Comparison of ENCODE assay signal across 9 mouse cellular contexts in the genomic region with DNA sequence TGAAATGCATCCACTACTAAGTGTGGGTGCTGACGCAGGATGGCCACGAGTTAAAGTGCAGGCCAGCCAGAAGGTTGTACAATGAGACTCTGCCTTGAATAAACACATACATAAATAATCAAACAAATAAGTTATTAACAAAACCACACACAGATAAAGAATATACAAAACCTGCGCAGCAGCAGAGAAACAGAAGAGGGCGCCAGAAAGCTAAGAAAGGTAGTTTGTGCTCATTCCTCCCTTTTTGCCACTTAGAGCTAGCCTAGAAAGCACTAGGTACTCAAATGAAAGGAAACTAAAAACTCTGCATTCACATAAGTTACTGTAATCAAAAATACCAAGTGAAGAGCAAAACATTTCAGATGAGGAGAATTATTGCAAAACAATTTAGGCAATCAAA. TPM values are rescaled to one million over a fixed set of nuclear protein-coding genes. Genes with fewer than 3 reads are reported as not detected.
DNase-seq lines count a peak whose midpoint lies in the region; ATAC-seq and TF ChIP-seq lines count a peak whose summit lies in the region.
"Had no signal": no experiment of that assay in that cellular context is flagged by ENCODE, and none has a peak within 500 bp of the region (broad histone marks: within the 10 kb centered on the region; RNA-seq: fewer than 3 reads in every experiment).

No protein-coding gene starts in this region.

- H3K9me3 ChIP-seq in forebrain, embryonic 14.5 days (replicated peaks; ENCODE audit: control insufficient read depth, low read length): no peaks in the 10 kb centered on the region
- peaks cover 8% of the 10 kb centered on the region; the same call in 1 of the 2 replicates for H3K9me3 ChIP-seq in forebrain, embryonic 13.5 days (replicated peaks)
- no peaks in the 10 kb centered on the region for H3K9me3 ChIP-seq in liver, embryonic 13.5 days (replicated peaks)
- H3K9me3 ChIP-seq: hindbrain, embryonic 15.5 days had no signal

- H3K4me1 ChIP-seq in forebrain, embryonic 14.5 days (ENCODE audit: control insufficient read depth, insufficient read depth, low read length): no peaks in the 10 kb centered on the region
- H3K4me1 ChIP-seq in forebrain, embryonic 13.5 days: no peaks in the 10 kb centered on the region
- H3K4me1 ChIP-seq in spleen, adult 2 months (ENCODE audit: control insufficient read depth, insufficient read depth, insufficient read length): no peaks in the 10 kb centered on the region
- H3K4me1 ChIP-seq in liver, embryonic 13.5 days (replicated peaks): no peaks in the 10 kb centered on the region
- H3K4me1 ChIP-seq: hindbrain, embryonic 15.5 days had no signal

- no peaks in the 10 kb centered on the region for H3K27me3 ChIP-seq in forebrain, embryonic 14.5 days (replicated peaks; ENCODE audit: control insufficient read depth, insufficient read depth, low read length)
- H3K27me3 ChIP-seq in forebrain, embryonic 13.5 days: no peaks in the 10 kb centered on the region
- H3K27me3 ChIP-seq in spleen, adult 2 months (ENCODE audit: control insufficient read depth, insufficient read depth, low read length): no peaks in the 10 kb centered on the region
- H3K27me3 ChIP-seq in liver, embryonic 13.5 days: no peaks in the 10 kb centered on the region
- H3K27me3 ChIP-seq: hindbrain, embryonic 15.5 days had no signal

- WGBS in forebrain, embryonic 14.5 days: 16% methylated on average over 4 of the region's 4 CpGs
- 31% methylated on average over 4 of the region's 4 CpGs for WGBS in forebrain, embryonic 13.5 days
- WGBS in spleen, adult 2 months: 27% methylated on average over 4 of the region's 4 CpGs
- 21% methylated on average over 4 of the region's 4 CpGs for WGBS in liver, embryonic 13.5 days (ENCODE audit: insufficient replicate concordance)

- no peaks in the 10 kb centered on the region for H3K36me3 ChIP-seq in forebrain, embryonic 14.5 days (ENCODE audit: control insufficient read depth, insufficient read depth, low read length)
- H3K36me3 ChIP-seq in forebrain, embryonic 13.5 days (ENCODE audit: poor library complexity, severe bottlenecking): no peaks in the 10 kb centered on the region
- H3K36me3 ChIP-seq in spleen, adult 2 months (ENCODE audit: control insufficient read depth, insufficient read depth, low read length): no peaks in the 10 kb centered on the region
- no peaks in the 10 kb centered on the region for H3K36me3 ChIP-seq in liver, embryonic 13.5 days
- H3K36me3 ChIP-seq: hindbrain, embryonic 15.5 days had no signal

- no peak overlapping the region for H3K4me2 ChIP-seq in forebrain, embryonic 14.5 days (ENCODE audit: low read length)
- H3K4me2 ChIP-seq in forebrain, embryonic 13.5 days: no peak overlapping the region
- no peak overlapping the region for H3K4me2 ChIP-seq in liver, embryonic 13.5 days
- H3K4me2 ChIP-seq: hindbrain, embryonic 15.5 days had no signal

- peak; percentile 75 for DNase-seq in forebrain, embryonic 14.5 days (ENCODE audit: low spot score)
- DNase-seq in spleen, adult 2 months (ENCODE audit: low read depth in 1 of 2, low spot score in 2 of 2): peak; percentile 26 to 50
- no peak for DNase-seq in spleen, adult 12 weeks (ENCODE audit: low spot score)
- DNase-seq in cerebellum, postnatal 10 days: peak; percentile 64 to 76
- DNase-seq in induced T-regulatory cell, adult 2 months (ENCODE audit: low read depth): peak; percentile 76
- DNase-seq in liver, embryonic 13.5 days: peak; percentile 8
- peak; percentile 52 for DNase-seq in right cerebral cortex, adult 18-20 months

- no peak for TF ChIP-seq POLR2A in spleen, adult 2 months (IDR thresholded peaks at IDR 0.05; ENCODE audit: low read depth, low read length)

- ATAC-seq in forebrain, embryonic 14.5 days: peak; percentile 37; the same call in 1 of the 2 replicates
- ATAC-seq in forebrain, embryonic 13.5 days: no peak
- ATAC-seq in liver, embryonic 13.5 days (ENCODE audit: low read depth): no peak

- no peak overlapping the region for H3K4me3 ChIP-seq in forebrain, embryonic 14.5 days (ENCODE audit: low read depth, low read length)
- H3K4me3 ChIP-seq in forebrain, embryonic 13.5 days: no peak overlapping the region
- H3K4me3 ChIP-seq in spleen, adult 2 months (ENCODE audit: extremely low read depth, insufficient read depth, insufficient read length): no peak overlapping the region
- H3K4me3 ChIP-seq in liver, embryonic 13.5 days (replicated peaks): no peak overlapping the region
- H3K4me3 ChIP-seq: hindbrain, embryonic 15.5 days had no signal

- H3K27ac ChIP-seq in forebrain, embryonic 14.5 days (ENCODE audit: low read depth, low read length): no peak overlapping the region
- no peak overlapping the region for H3K27ac ChIP-seq in forebrain, embryonic 13.5 days
- H3K27ac ChIP-seq in spleen, adult 2 months (ENCODE audit: insufficient read depth, low read length): no peak overlapping the region
- H3K27ac ChIP-seq in liver, embryonic 13.5 days: no peak overlapping the region
- H3K27ac ChIP-seq: hindbrain, embryonic 15.5 days had no signal

- TF ChIP-seq CTCF in spleen, adult 2 months (IDR thresholded peaks at IDR 0.05; ENCODE audit: extremely low read depth, insufficient read depth, insufficient read length, insufficient replicate concordance): peak; percentile 49; the same call in 1 of the 2 replicates

- H3K9ac ChIP-seq in forebrain, embryonic 14.5 days (ENCODE audit: low read length): no peak overlapping the region
- H3K9ac ChIP-seq in forebrain, embryonic 13.5 days: no peak overlapping the region
- no peak overlapping the region for H3K9ac ChIP-seq in liver, embryonic 13.5 days
- H3K9ac ChIP-seq: hindbrain, embryonic 15.5 days had no signal

RNA-seq across cellular contexts. Expression of gene Fbxo4, which starts 21.4 kb away (rescaled TPM):
- polyA plus RNA-seq in forebrain, embryonic 14.5 days (2014; fragmentation: Nextera tagmentation; extraction: Ambion mirVana): 7.9 and 8.0 TPM in 2 replicates
- polyA plus RNA-seq in forebrain, embryonic 13.5 days (2015; fragmentation: Nextera tagmentation; extraction: Ambion mirVana): 6.5 and 6.9 TPM in 2 replicates
- polyA plus RNA-seq in spleen, adult 2 months (2012; rRNA removed): 5.9 and 6.8 TPM in 2 replicates
- 3.1 and 3.3 TPM in 2 replicates for polyA plus RNA-seq in liver, embryonic 13.5 days (2015; fragmentation: Nextera tagmentation; extraction: Ambion mirVana)

RNA-seq across cellular contexts. Expression of gene AW549877, which starts 37.6 kb away (rescaled TPM):
- polyA plus RNA-seq in forebrain, embryonic 14.5 days (2014; fragmentation: Nextera tagmentation; extraction: Ambion mirVana): 43.1 and 43.6 TPM in 2 replicates
- polyA plus RNA-seq in forebrain, embryonic 13.5 days (2015; fragmentation: Nextera tagmentation; extraction: Ambion mirVana): 36.6 and 40.4 TPM in 2 replicates
- 6.1 and 6.3 TPM in 2 replicates for polyA plus RNA-seq in spleen, adult 2 months (2012; rRNA removed)
- 4.8 and 7.2 TPM in 2 replicates for polyA plus RNA-seq in liver, embryonic 13.5 days (2015; fragmentation: Nextera tagmentation; extraction: Ambion mirVana)
